Mouse (Mus musculus): ENCODE measurements at regions not wholly inside any gene's neighbourhood (a gene's known extent, or its start where the extent isn't known, plus 50 kb on each side); places are given as distances from the start of the nearest gene placed in this dataset.

DNA sequence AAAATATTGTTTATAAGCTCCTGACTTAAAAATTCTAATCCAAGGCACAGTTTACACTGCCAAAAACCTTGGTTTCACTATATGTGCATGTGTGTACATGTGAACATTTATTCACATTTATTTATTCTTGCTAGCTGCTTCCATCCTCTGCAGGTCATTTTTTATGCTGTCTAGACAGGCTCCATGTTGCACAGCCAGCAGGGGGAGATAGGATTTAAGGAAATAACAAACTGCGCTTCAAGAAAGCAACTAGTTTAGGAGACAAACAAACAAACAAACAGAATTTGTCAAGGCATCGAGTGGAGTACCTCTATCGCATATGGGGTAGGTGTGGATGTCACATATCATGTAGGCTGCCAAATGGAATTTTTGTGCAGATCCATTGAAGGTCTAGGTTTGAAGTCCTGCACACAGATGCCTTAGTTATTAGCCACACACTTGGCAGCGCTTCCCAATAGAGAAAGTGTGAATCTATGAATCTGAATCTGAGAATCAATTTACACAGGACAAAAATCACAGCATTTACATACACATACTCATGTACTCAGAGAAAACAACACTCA is 797.7 kb upstream of the Pou3f3 start:
- no peaks in the 10 kb centered on the region for H3K9me3 ChIP-seq (replicated peaks; ENCODE audit: insufficient read depth, low read length)
- H3K4me3 ChIP-seq (ENCODE audit: control insufficient read depth in 1 of 2, insufficient read depth in 1 of 2, low read depth in 2 of 2, low read length in 2 of 2), result no peak overlapping the region
- no peak for TF ChIP-seq POLR2A (IDR thresholded peaks at IDR 0.05; ENCODE audit: control insufficient read depth in 1 of 2, insufficient read depth in 1 of 2, low read depth in 1 of 2, low read length in 2 of 2, poor library complexity in 1 of 2)
- TF ChIP-seq MAX (IDR thresholded peaks at IDR 0.05; ENCODE audit: low read length), result no peak
- no peak for TF ChIP-seq ETS1 (IDR thresholded peaks at IDR 0.05; ENCODE audit: low read depth, low read length)
- TF ChIP-seq MXI1 (IDR thresholded peaks at IDR 0.05; ENCODE audit: low read depth, low read length), result no peak
- no peak for TF ChIP-seq ZNF384 (IDR thresholded peaks at IDR 0.05; ENCODE audit: low read depth, low read length)
- no peak for TF ChIP-seq GABPA (IDR thresholded peaks at IDR 0.05; ENCODE audit: low read depth, low read length)
- no peak for TF ChIP-seq SIN3A (IDR thresholded peaks at IDR 0.05; ENCODE audit: low read length)
- TF ChIP-seq E2F4 (IDR thresholded peaks at IDR 0.05; ENCODE audit: borderline replicate concordance, low read depth, low read length), result no peak
- TF ChIP-seq USF2 (IDR thresholded peaks at IDR 0.05; ENCODE audit: borderline replicate concordance in 1 of 2, insufficient read depth in 1 of 2, low read depth in 1 of 2, low read length in 2 of 2), result no peak
- no peak for TF ChIP-seq KAT2A (conservative IDR thresholded peaks at IDR 0.05; ENCODE audit: low read depth, low read length)
- no peak for TF ChIP-seq TBP (IDR thresholded peaks at IDR 0.05; ENCODE audit: low read depth, low read length)
- TF ChIP-seq EP300 (IDR thresholded peaks at IDR 0.05; ENCODE audit: low read depth in 1 of 2, low read length in 2 of 2), result no peak
- TF ChIP-seq MAZ (IDR thresholded peaks at IDR 0.05; ENCODE audit: low read depth, low read length), result no peak
- TF ChIP-seq USF1 (IDR thresholded peaks at IDR 0.05; ENCODE audit: low read depth, low read length), result no peak
- no peaks in the 10 kb centered on the region for H3K36me3 ChIP-seq (ENCODE audit: control insufficient read depth in 1 of 2, insufficient read depth in 2 of 2, low read length in 2 of 2)
- DNase-seq (ENCODE audit: low read depth, low spot score), result no peak
- no peak overlapping the region for H3K27ac ChIP-seq (ENCODE audit: control insufficient read depth, low read depth, low read length)
- H3K9ac ChIP-seq (ENCODE audit: control insufficient read depth, low read depth, low read length, poor library complexity, severe bottlenecking), result no peak overlapping the region
- no peaks in the 10 kb centered on the region for H3K79me2 ChIP-seq (ENCODE audit: control insufficient read depth, insufficient read depth, low read length, poor library complexity)
- no peaks in the 10 kb centered on the region for H3K27me3 ChIP-seq (ENCODE audit: control insufficient read depth in 1 of 2, insufficient read depth in 2 of 2, low read length in 2 of 2)
- no peaks in the 10 kb centered on the region for H3K4me1 ChIP-seq (ENCODE audit: control insufficient read depth in 1 of 2, insufficient read depth in 2 of 2, low read length in 2 of 2)

GRCm38 (mm10) chr1:41900370-41900769 is 795.2 kb upstream of the Pou3f3 start:
- H3K36me3 ChIP-seq (ENCODE audit: control insufficient read depth in 1 of 2, insufficient read depth in 2 of 2, low read length in 2 of 2), result no peaks in the 10 kb centered on the region
- no peaks in the 10 kb centered on the region for H3K4me1 ChIP-seq (ENCODE audit: control insufficient read depth in 1 of 2, insufficient read depth in 2 of 2, low read length in 2 of 2)
- H3K4me3 ChIP-seq (ENCODE audit: control insufficient read depth in 1 of 2, insufficient read depth in 1 of 2, low read depth in 2 of 2, low read length in 2 of 2), result no peak overlapping the region
- H3K79me2 ChIP-seq (ENCODE audit: control insufficient read depth, insufficient read depth, low read length, poor library complexity), result no peaks in the 10 kb centered on the region
- H3K27me3 ChIP-seq (ENCODE audit: control insufficient read depth in 1 of 2, insufficient read depth in 2 of 2, low read length in 2 of 2), result no peaks in the 10 kb centered on the region
- no peak overlapping the region for H3K9ac ChIP-seq (ENCODE audit: control insufficient read depth, low read depth, low read length, poor library complexity, severe bottlenecking)
- H3K27ac ChIP-seq (ENCODE audit: control insufficient read depth, low read depth, low read length), result no peak overlapping the region
- DNase-seq (ENCODE audit: low read depth, low spot score), result no peak
- no peak for TF ChIP-seq RAD21 (IDR thresholded peaks at IDR 0.05; ENCODE audit: low read depth, low read length)
- no peak for TF ChIP-seq POLR2AphosphoS5 (IDR thresholded peaks at IDR 0.05; ENCODE audit: borderline replicate concordance, low read depth, low read length)
- TF ChIP-seq ZNF384 (IDR thresholded peaks at IDR 0.05; ENCODE audit: low read depth, low read length), result no peak
- no peak for TF ChIP-seq MAX (IDR thresholded peaks at IDR 0.05; ENCODE audit: low read length)
- no peak for TF ChIP-seq SMC3 (IDR thresholded peaks at IDR 0.05; ENCODE audit: low read depth, low read length)
- no peak for TF ChIP-seq UBTF (IDR thresholded peaks at IDR 0.05; ENCODE audit: borderline replicate concordance, insufficient read depth, low read depth, low read length)
- no peak for TF ChIP-seq KAT2A (conservative IDR thresholded peaks at IDR 0.05; ENCODE audit: low read depth, low read length)
- no peak for TF ChIP-seq CHD1 (IDR thresholded peaks at IDR 0.05; ENCODE audit: low read depth, low read length)
- no peak for TF ChIP-seq MYB (IDR thresholded peaks at IDR 0.05; ENCODE audit: low read depth, low read length)
- TF ChIP-seq BHLHE40 (IDR thresholded peaks at IDR 0.05; ENCODE audit: borderline replicate concordance, low read depth, low read length), result no peak
- no peak for TF ChIP-seq GATA1 (IDR thresholded peaks at IDR 0.05; ENCODE audit: low read depth, low read length)
- TF ChIP-seq GABPA (IDR thresholded peaks at IDR 0.05; ENCODE audit: low read depth, low read length), result no peak
- no peak for TF ChIP-seq USF2 (IDR thresholded peaks at IDR 0.05; ENCODE audit: borderline replicate concordance in 1 of 2, insufficient read depth in 1 of 2, low read depth in 1 of 2, low read length in 2 of 2)
- no peak for TF ChIP-seq CHD2 (IDR thresholded peaks at IDR 0.05; ENCODE audit: low read length)
- TF ChIP-seq MXI1 (IDR thresholded peaks at IDR 0.05; ENCODE audit: low read depth, low read length), result no peak
- no peaks in the 10 kb centered on the region for H3K9me3 ChIP-seq (replicated peaks; ENCODE audit: insufficient read depth, low read length)

Measured in MEL (cell line).